Mouse (Mus musculus) C2C12 (cell line): Measurements from ENCODE around the gene Scap. TPM values are rescaled to one million over a fixed set of nuclear protein-coding genes. Genes with fewer than 3 reads are reported as not detected.

Experiments used
- H3K27me3 ChIP-seq: one replicate; pipeline ENCODE4 v1.6.1; 2011; ENCODE audit not compliant: control insufficient read depth, insufficient read depth, insufficient read length
- H3K36me3 ChIP-seq: one replicate; pipeline ENCODE4 v1.6.1; 2011; ENCODE audit not compliant: control insufficient read depth, insufficient read depth
- H3K4me3 ChIP-seq: one replicate; pipeline ENCODE4 v1.5.1; 2011; ENCODE audit warnings: mild to moderate bottlenecking, control low read depth; ENCODE audit not compliant: poor library complexity, insufficient read depth, severe bottlenecking
- H3K79me2 ChIP-seq: one replicate; pipeline ENCODE4 v1.6.1; 2011; ENCODE audit not compliant: control insufficient read depth, insufficient read depth
- H3K79me3 ChIP-seq: one replicate; pipeline ENCODE4 v1.6.1; 2011; ENCODE audit warnings: low read depth, control low read depth
- H3ac ChIP-seq: one replicate; pipeline ENCODE3; 2011; ENCODE audit warnings: low read depth; ENCODE audit not compliant: control insufficient read depth, insufficient read length
- CEBPB ChIP-seq: IDR thresholded peaks from one replicate; pipeline ENCODE4 v1.6.1; 2011; ENCODE audit warnings: low read depth, mild to moderate bottlenecking, control low read depth, moderate library complexity
- CTCF ChIP-seq: IDR thresholded peaks from one replicate; pipeline ENCODE4 v1.5.1; 2011; ENCODE audit not compliant: control insufficient read depth, insufficient read depth, insufficient read length
- FOSL1 ChIP-seq: IDR thresholded peaks from one replicate; pipeline ENCODE4 v1.8.0; 2011; ENCODE audit warnings: mild to moderate bottlenecking, low read length; ENCODE audit not compliant: poor library complexity, insufficient read depth, severe bottlenecking
- MAX ChIP-seq: IDR thresholded peaks from one replicate; pipeline ENCODE4 v1.6.1; 2011; ENCODE audit warnings: mild to moderate bottlenecking, control low read depth
- MYOD1 ChIP-seq: IDR thresholded peaks from one replicate; pipeline ENCODE4 v1.6.1; 2011; ENCODE audit warnings: low read depth; ENCODE audit not compliant: control insufficient read depth, insufficient read length
- MYOG ChIP-seq: IDR thresholded peaks from one replicate; pipeline ENCODE4 v1.6.1; 2011; ENCODE audit not compliant: control insufficient read depth, insufficient read length; ENCODE audit errors: extremely low read depth
- USF1 ChIP-seq: IDR thresholded peaks from one replicate; pipeline ENCODE4 v1.6.1; 2011; ENCODE audit warnings: low read depth, mild to moderate bottlenecking, control low read depth, moderate library complexity
- polyA plus RNA-seq: library from polyadenylated mRNA; unstranded; fragments of >200 nt; fragmentation: generic; extraction: Trizol; gene quantifications from one replicate; pipeline ENCODE4 v1.2.1, GENCODE M21; 2012; ENCODE audit warnings: missing spikeins

Scap gene
- polyA plus RNA-seq, 1 experiment = 57.4 TPM

GRCm38 (mm10) chr9:110294786-110295185, 38.3 kb upstream of the Scap start:
- H3K27me3 ChIP-seq = no peaks in the 10 kb centered on the region

GRCm38 (mm10) chr9:110296867-110297627, 36.0 kb upstream of the Scap start:
- Histone ChIP-seq H3K79me3 (no peaks in the 10 kb centered on the region), H3ac (no peak overlapping the region), H3K79me2 (no peaks in the 10 kb centered on the region), H3K4me3 (no peak overlapping the region), H3K27me3 (no peaks in the 10 kb centered on the region), H3K36me3 (no peaks in the 10 kb centered on the region)
- no peak for TF ChIP-seq MYOG
- peak; percentile 57 for TF ChIP-seq CTCF
- no peak for TF ChIP-seq MAX
- TF ChIP-seq USF1 = peak; percentile 39
- TF ChIP-seq MYOD1 = no peak
- TF ChIP-seq FOSL1 = no peak
- TF ChIP-seq CEBPB = no peak

More at GRCm38 (mm10) chr9:110294786-110295185, 38.3 kb upstream of the Scap start:
- H3K36me3 ChIP-seq = no peaks in the 10 kb centered on the region
- H3K79me2 ChIP-seq = no peaks in the 10 kb centered on the region
- H3K4me3 ChIP-seq = no peak overlapping the region
- no peaks in the 10 kb centered on the region for H3K79me3 ChIP-seq
- H3ac ChIP-seq = no peak overlapping the region
- TF ChIP-seq MYOG (no peak), MYOD1 (no peak), CTCF (no peak), FOSL1 (no peak), CEBPB (no peak), MAX (no peak), USF1 (no peak)

GRCm38 (mm10) chr9:110304516-110304915, 28.6 kb upstream of the Scap start:
- peak overlapping the region; percentile 65 for H3ac ChIP-seq
- peaks cover 3% of the 10 kb centered on the region for H3K36me3 ChIP-seq
- peaks cover 20% of the 10 kb centered on the region for H3K79me2 ChIP-seq
- peak overlapping the region; percentile 38 for H3K4me3 ChIP-seq
- no peak for TF ChIP-seq CEBPB
- no peak for TF ChIP-seq MYOG
- TF ChIP-seq USF1 = no peak
- no peak for TF ChIP-seq MYOD1
- TF ChIP-seq CTCF = no peak
- no peak for TF ChIP-seq MAX
- no peak for TF ChIP-seq FOSL1
- peaks cover 7% of the 10 kb centered on the region for H3K79me3 ChIP-seq
- H3K27me3 ChIP-seq = no peaks in the 10 kb centered on the region

- peak within 1 kb of the TSS; percentile 65 for H3ac ChIP-seq
- peaks cover 7% of the 10 kb centered on the region for H3K79me3 ChIP-seq
- TF ChIP-seq FOSL1 = no peak
- TF ChIP-seq MYOD1 = no peak
- no peak for TF ChIP-seq USF1
- no peak for TF ChIP-seq CTCF
- TF ChIP-seq MAX = no peak
- no peak for TF ChIP-seq MYOG
- TF ChIP-seq CEBPB = no peak
- H3K79me2 ChIP-seq = peaks cover 20% of the 10 kb centered on the region
- no peaks in the 10 kb centered on the region for H3K27me3 ChIP-seq
- H3K36me3 ChIP-seq = peaks cover 8% of the 10 kb centered on the region
- H3K4me3 ChIP-seq = peak within 1 kb of the TSS; percentile 38
These were observed 28.0 kb upstream of the Scap start, which contains the start of gene Elp6 for GRCm38 (mm10) chr9:110304969-110305651. Gene Elp6, plus strand, starts transcription at chr9:110305173.

GRCm38 (mm10) chr9:110306371-110306770, 26.7 kb upstream of the Scap start:
- TF ChIP-seq CTCF = no peak
- TF ChIP-seq MAX = no peak
- no peak for TF ChIP-seq CEBPB
- no peak for TF ChIP-seq FOSL1
- TF ChIP-seq USF1 = no peak
- no peak for TF ChIP-seq MYOD1
- no peak for TF ChIP-seq MYOG
- no peaks in the 10 kb centered on the region for H3K27me3 ChIP-seq
- peaks cover 20% of the 10 kb centered on the region for H3K79me2 ChIP-seq
- H3K79me3 ChIP-seq = peaks cover 7% of the 10 kb centered on the region
- H3ac ChIP-seq = no peak overlapping the region
- no peak overlapping the region for H3K4me3 ChIP-seq
- peaks cover 18% of the 10 kb centered on the region for H3K36me3 ChIP-seq

- H3K36me3 ChIP-seq = peaks cover 20% of the 10 kb centered on the region
- TF ChIP-seq MAX (no peak), MYOG (no peak), CEBPB (no peak), MYOD1 (no peak), CTCF (no peak), USF1 (no peak), FOSL1 (no peak)
- no peak overlapping the region for H3ac ChIP-seq
- no peak overlapping the region for H3K4me3 ChIP-seq
- H3K79me2 ChIP-seq = no peaks in the 10 kb centered on the region
- no peaks in the 10 kb centered on the region for H3K27me3 ChIP-seq
- H3K79me3 ChIP-seq = no peaks in the 10 kb centered on the region
These were observed 18.4 kb upstream of the Scap start for GRCm38 (mm10) chr9:110314706-110315105.
